Mouse (Mus musculus): ENCODE data around the gene Tmem106a. TPM values are rescaled to one million over a fixed set of nuclear protein-coding genes. Genes with fewer than 3 reads are reported as not detected.

Gene Tmem106a
- total and polyA plus RNA-seq, 2 experiments from 2014 or later = 2.7 to 4.2 TPM

DNA sequence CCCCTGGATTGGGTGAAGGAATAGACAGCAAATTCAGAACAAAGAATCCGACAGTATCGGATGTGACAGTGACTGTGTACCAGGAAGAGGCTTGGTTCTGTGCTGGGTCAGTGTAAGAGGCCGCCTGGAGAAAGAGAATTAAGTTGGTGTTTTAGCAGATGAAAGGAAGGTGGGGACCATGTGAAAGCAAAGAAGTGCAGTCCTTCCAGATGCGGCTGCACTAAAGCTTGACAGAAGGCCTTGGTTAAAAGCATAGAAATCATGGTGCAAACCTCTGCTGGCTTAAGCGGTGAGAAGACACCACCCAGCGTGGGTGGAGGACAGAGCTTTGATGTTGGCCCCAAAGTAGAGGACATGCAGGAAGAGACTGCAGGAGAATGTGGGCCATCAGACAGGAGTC lies 31.6 kb downstream of the Tmem106a start:
- no peak for ATAC-seq (ENCODE audit: insufficient read depth, low read depth)
- Histone ChIP-seq H3K9ac (replicated peaks; ENCODE audit: low read depth, low read length) (no peak overlapping the region), H3K27me3 (ENCODE audit: control insufficient read depth, insufficient read depth, low read length) (no peaks in the 10 kb centered on the region), H3K4me1 (ENCODE audit: control insufficient read depth, insufficient read depth) (no peaks in the 10 kb centered on the region; the same call in 1 of the 2 replicates), H3K4me2 (ENCODE audit: low read depth, low read length) (no peak overlapping the region), H3K36me3 (replicated peaks; ENCODE audit: control insufficient read depth, insufficient read depth, low read length) (no peaks in the 10 kb centered on the region), H3K9me3 (replicated peaks; ENCODE audit: control insufficient read depth, low read length) (no peaks in the 10 kb centered on the region), H3K4me3 (ENCODE audit: low read depth, low read length) (no peak overlapping the region), H3K27ac (ENCODE audit: low read depth) (no peak overlapping the region)
- DNase-seq (ENCODE audit: low spot score) = no peak
- TF ChIP-seq EP300 (IDR thresholded peaks at IDR 0.05; ENCODE audit: low read depth) (no peak), CTCF (IDR thresholded peaks at IDR 0.05; ENCODE audit: low read depth) (no peak)
- 66% methylated on average over 6 of the region's 6 CpGs for WGBS

DNA sequence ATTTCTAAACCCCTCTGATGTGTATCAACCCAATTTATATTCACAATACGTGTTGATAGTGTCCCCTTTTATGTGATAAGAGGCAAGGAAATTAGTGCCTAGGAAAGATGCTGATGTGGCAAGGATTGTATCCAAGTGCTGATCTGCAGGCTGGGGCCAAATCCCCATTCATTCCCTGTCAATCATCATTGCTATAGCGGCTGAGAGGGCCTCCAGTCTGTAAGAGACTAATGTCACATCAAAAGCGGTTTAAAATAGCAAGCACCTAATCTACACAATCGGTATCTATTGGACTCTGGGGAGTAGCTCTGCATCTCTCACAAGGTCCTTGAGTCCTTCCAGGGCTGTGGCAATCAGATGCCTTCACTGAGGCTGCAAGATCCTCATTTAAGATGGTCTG lies 32.1 kb downstream of the Tmem106a start:
- Histone ChIP-seq H3K9ac (replicated peaks; ENCODE audit: low read depth, low read length) (no peak overlapping the region), H3K4me1 (ENCODE audit: control insufficient read depth, insufficient read depth) (no peaks in the 10 kb centered on the region; the same call in 1 of the 2 replicates), H3K27me3 (ENCODE audit: control insufficient read depth, insufficient read depth, low read length) (no peaks in the 10 kb centered on the region), H3K36me3 (replicated peaks; ENCODE audit: control insufficient read depth, insufficient read depth, low read length) (no peaks in the 10 kb centered on the region), H3K9me3 (replicated peaks; ENCODE audit: control insufficient read depth, low read length) (no peaks in the 10 kb centered on the region), H3K4me2 (ENCODE audit: low read depth, low read length) (no peak overlapping the region), H3K4me3 (ENCODE audit: low read depth, low read length) (no peak overlapping the region), H3K27ac (ENCODE audit: low read depth) (no peak overlapping the region)
- 54% methylated on average over 4 of the region's 4 CpGs for WGBS
- ATAC-seq (ENCODE audit: insufficient read depth, low read depth) (no peak), DNase-seq (ENCODE audit: low spot score) (no peak)
- no peak for TF ChIP-seq EP300 (IDR thresholded peaks at IDR 0.05; ENCODE audit: low read depth)

DNA sequence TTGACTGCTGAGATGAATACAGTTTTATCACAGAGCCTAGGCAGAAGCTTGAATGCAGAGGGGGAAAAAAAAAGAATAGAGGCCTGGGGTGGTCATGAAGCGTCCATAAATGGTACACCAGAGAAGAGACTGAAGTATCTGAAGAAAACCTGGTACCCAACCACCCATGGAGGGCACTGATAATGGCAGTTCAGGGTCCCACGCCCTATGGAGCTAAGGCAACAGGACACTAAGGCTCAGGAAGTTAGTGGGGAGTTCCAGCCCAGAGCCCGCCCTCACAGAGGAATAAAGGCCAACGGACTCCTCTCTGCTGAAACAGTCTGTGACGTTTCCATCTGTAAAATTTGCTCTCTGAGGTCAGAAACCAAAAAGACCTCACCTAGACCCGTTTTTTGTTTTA lies 33.3 kb downstream of the Tmem106a start:
- TF ChIP-seq EP300 (IDR thresholded peaks at IDR 0.05; ENCODE audit: low read depth) (no peak), CTCF (IDR thresholded peaks at IDR 0.05; ENCODE audit: low read depth) (no peak)
- no peaks in the 10 kb centered on the region for H3K36me3 ChIP-seq (replicated peaks; ENCODE audit: control insufficient read depth, insufficient read depth, low read length)
- H3K4me3 ChIP-seq (ENCODE audit: low read depth, low read length) = no peak overlapping the region
- H3K9ac ChIP-seq (replicated peaks; ENCODE audit: low read depth, low read length) = no peak overlapping the region
- H3K9me3 ChIP-seq (replicated peaks; ENCODE audit: control insufficient read depth, low read length) = no peaks in the 10 kb centered on the region
- 65% methylated on average over 6 of the region's 6 CpGs for WGBS
- no peaks in the 10 kb centered on the region for H3K27me3 ChIP-seq (ENCODE audit: control insufficient read depth, insufficient read depth, low read length)
- H3K4me1 ChIP-seq (ENCODE audit: control insufficient read depth, insufficient read depth) = no peaks in the 10 kb centered on the region; the same call in 1 of the 2 replicates
- no peak for ATAC-seq (ENCODE audit: insufficient read depth, low read depth)
- H3K27ac ChIP-seq (ENCODE audit: low read depth) = no peak overlapping the region
- DNase-seq (ENCODE audit: low spot score) = no peak
- no peak overlapping the region for H3K4me2 ChIP-seq (ENCODE audit: low read depth, low read length)

DNA sequence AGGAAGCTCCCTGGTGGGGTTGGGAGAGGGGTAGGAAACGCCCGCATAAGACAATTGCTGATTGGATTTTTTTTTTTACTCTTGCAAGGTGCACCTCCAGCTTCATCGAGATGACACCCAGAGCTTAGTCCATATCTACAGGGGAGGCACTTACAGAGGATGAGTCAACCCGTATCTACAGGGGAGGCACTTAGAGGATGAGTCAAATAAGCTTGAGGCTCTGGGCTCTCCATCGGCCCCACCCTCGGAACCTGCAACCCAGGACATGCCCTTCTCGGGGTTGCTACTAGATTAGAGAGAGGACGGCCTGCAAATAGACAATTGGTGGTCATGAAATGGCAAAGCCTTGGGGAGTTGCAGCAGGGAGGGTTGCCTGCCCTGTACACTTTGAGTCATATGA lies 34.1 kb downstream of the Tmem106a start:
- no peak overlapping the region for H3K4me2 ChIP-seq (ENCODE audit: low read depth, low read length)
- H3K9ac ChIP-seq (replicated peaks; ENCODE audit: low read depth, low read length) = no peak overlapping the region
- TF ChIP-seq EP300 (IDR thresholded peaks at IDR 0.05; ENCODE audit: low read depth) (no peak), CTCF (IDR thresholded peaks at IDR 0.05; ENCODE audit: low read depth) (no peak)
- no peak for DNase-seq (ENCODE audit: low spot score)
- 74% methylated on average over 8 of the region's 8 CpGs for whole genome bisulfite sequencing
- no peaks in the 10 kb centered on the region for H3K36me3 ChIP-seq (replicated peaks; ENCODE audit: control insufficient read depth, insufficient read depth, low read length)
- no peaks in the 10 kb centered on the region for H3K27me3 ChIP-seq (ENCODE audit: control insufficient read depth, insufficient read depth, low read length)
- H3K9me3 ChIP-seq (replicated peaks; ENCODE audit: control insufficient read depth, low read length) = no peaks in the 10 kb centered on the region
- ATAC-seq (ENCODE audit: insufficient read depth, low read depth) = no peak
- H3K27ac ChIP-seq (ENCODE audit: low read depth) = no peak overlapping the region
- no peaks in the 10 kb centered on the region; the same call in 1 of the 2 replicates for H3K4me1 ChIP-seq (ENCODE audit: control insufficient read depth, insufficient read depth)
- H3K4me3 ChIP-seq (ENCODE audit: low read depth, low read length) = no peak overlapping the region

DNA sequence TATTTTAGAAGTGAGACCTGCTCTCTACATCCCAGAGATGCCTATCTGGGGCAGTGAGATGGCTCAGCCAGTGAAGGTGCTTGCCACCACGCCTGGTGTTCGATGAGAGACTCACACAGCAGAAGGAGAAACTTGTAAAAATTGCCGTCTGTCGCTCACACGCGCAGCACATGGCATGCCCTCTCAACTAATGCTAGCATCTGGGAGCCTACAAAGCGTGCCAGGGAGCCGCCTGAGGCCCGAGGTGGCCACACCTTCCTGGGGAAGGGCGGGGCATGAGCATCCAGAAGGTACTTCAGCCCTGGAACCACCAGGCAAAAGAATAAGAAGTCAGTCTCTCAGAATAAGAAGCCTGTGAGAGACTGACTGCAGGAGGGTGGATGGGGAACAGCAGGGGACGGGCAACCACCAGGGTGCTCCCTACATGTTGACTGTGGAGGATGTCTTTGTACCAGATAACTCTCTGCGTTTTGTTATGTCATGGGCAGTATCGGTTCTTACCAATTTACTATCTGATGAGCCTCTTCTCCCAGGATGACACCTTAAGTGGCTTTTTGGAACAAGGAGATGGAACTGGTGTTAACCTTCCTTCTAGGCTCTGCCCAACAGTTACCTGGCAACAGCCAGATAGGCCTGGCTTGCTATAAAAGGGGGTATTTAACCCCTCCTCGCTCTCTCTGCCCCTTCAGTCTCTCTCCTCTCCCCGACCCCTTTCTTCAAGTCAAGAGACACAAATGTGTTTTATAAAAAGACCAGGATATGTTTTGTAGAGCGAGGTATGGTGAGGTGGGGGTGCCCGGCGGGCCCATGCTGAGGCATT lies 35.1 kb downstream of the Tmem106a start:
- no peaks in the 10 kb centered on the region for H3K9me3 ChIP-seq (replicated peaks; ENCODE audit: control insufficient read depth, low read length)
- TF ChIP-seq EP300 (IDR thresholded peaks at IDR 0.05; ENCODE audit: low read depth) (no peak), CTCF (IDR thresholded peaks at IDR 0.05; ENCODE audit: low read depth) (no peak)
- DNase-seq (ENCODE audit: low spot score) (no peak), ATAC-seq (ENCODE audit: insufficient read depth, low read depth) (no peak)
- H3K36me3 ChIP-seq (replicated peaks; ENCODE audit: control insufficient read depth, insufficient read depth, low read length) = no peaks in the 10 kb centered on the region
- no peak overlapping the region for H3K4me3 ChIP-seq (ENCODE audit: low read depth, low read length)
- H3K4me2 ChIP-seq (ENCODE audit: low read depth, low read length) = no peak overlapping the region
- H3K27me3 ChIP-seq (ENCODE audit: control insufficient read depth, insufficient read depth, low read length) = no peaks in the 10 kb centered on the region
- no peak overlapping the region for H3K27ac ChIP-seq (ENCODE audit: low read depth)
- 19% methylated on average over 18 of the region's 18 CpGs for WGBS
- H3K9ac ChIP-seq (replicated peaks; ENCODE audit: low read depth, low read length) = no peak overlapping the region
- no peaks in the 10 kb centered on the region; the same call in 1 of the 2 replicates for H3K4me1 ChIP-seq (ENCODE audit: control insufficient read depth, insufficient read depth)

DNA sequence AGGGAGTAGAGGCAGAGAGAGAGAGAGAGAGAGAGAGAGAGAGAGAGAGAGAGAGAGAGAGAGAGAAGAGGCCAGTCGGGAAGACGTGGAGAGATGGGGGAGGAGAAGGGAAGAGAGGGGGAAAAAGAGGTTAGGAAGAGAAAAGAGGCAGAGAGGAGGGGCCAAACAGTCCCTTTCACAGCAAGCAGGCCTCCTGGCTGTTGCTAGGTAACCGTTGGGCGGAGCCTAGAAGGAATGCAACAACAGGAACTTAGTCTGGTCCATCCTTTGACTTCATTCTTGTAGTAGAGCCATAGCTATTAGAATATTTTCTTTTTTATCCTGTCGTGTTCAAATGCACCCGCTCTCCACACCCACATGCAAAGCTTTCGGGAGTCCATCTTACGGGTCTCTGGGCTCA lies 35.8 kb downstream of the Tmem106a start:
- H3K27ac ChIP-seq (ENCODE audit: low read depth) = no peak overlapping the region
- H3K4me3 ChIP-seq (ENCODE audit: low read depth, low read length) = no peak overlapping the region
- H3K27me3 ChIP-seq (ENCODE audit: control insufficient read depth, insufficient read depth, low read length) = no peaks in the 10 kb centered on the region
- no peak for DNase-seq (ENCODE audit: low spot score)
- WGBS = 12% methylated on average over 8 of the region's 8 CpGs
- no peak overlapping the region for H3K9ac ChIP-seq (replicated peaks; ENCODE audit: low read depth, low read length)
- TF ChIP-seq EP300 (IDR thresholded peaks at IDR 0.05; ENCODE audit: low read depth) (no peak), CTCF (IDR thresholded peaks at IDR 0.05; ENCODE audit: low read depth) (no peak)
- no peaks in the 10 kb centered on the region for H3K9me3 ChIP-seq (replicated peaks; ENCODE audit: control insufficient read depth, low read length)
- ATAC-seq (ENCODE audit: insufficient read depth, low read depth) = no peak
- H3K4me2 ChIP-seq (ENCODE audit: low read depth, low read length) = no peak overlapping the region
- no peaks in the 10 kb centered on the region; the same call in 1 of the 2 replicates for H3K4me1 ChIP-seq (ENCODE audit: control insufficient read depth, insufficient read depth)
- H3K36me3 ChIP-seq (replicated peaks; ENCODE audit: control insufficient read depth, insufficient read depth, low read length) = no peaks in the 10 kb centered on the region

Measured in heart, postnatal 0 days (tissue).